Mouse (Mus musculus): ENCODE data around the gene Dars. TPM values are rescaled to one million over a fixed set of nuclear protein-coding genes. Genes with fewer than 3 reads are reported as not detected.
A peak's percentile ranks its signal among the peaks of the same experiment; 100 is the strongest.

Dars gene
- total RNA-seq, 2 experiments from 2014 or later = 159 to 306 TPM

- no peak for ATAC-seq (replicated peaks; ENCODE audit: low FRiP score, low TSS enrichment, poor library complexity, severe bottlenecking)
These were observed 18.4 kb upstream of the Dars start for GRCm38 (mm10) chr1:128435551-128435950.

GRCm38 (mm10) chr1:128424928-128425327 lies 7.8 kb upstream of the Dars start:
- no peak for ATAC-seq (replicated peaks; ENCODE audit: low FRiP score, low TSS enrichment, poor library complexity, severe bottlenecking)

DNA sequence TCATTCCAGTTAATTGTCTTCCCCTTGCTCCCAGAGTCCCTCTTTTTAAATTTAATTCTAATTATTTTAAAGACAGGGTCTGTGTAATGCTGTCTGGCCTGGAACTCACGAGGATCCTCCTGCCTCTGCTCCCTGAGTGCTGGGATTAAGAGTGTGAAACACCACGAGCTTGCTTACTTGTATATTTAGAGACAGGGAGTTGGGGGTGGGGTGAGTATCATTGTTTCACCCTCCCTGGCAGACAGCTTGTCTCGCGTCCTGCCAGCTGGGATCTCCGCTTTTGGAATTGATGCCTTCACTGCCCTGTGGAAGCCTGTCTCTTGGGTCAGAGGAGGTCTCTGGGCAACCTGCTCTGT lies 343 bp upstream of the Dars start:
- ATAC-seq (replicated peaks; ENCODE audit: low FRiP score, low TSS enrichment, poor library complexity, severe bottlenecking) = peak; percentile 11

DNA sequence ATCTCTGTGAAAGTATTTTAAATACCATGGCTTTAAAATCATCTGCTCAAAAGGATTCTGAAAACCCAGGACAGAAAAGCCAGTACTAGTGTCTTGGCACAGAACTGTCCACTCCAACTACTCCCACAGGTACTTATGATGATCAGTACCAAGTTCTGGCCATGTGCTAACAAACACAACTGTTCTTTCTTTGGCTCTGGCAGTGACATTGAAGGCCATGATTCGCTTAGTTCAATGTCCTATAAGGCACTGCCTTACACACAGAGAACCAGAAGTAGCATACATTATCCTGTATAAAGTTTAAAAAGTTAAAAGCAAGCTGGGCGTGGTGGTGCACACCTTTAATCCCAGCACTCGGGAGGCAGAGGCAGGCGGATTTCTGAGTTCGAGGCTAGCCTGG lies 6.0 kb downstream of the Dars start:
- no peak for ATAC-seq (replicated peaks; ENCODE audit: low FRiP score, low TSS enrichment, poor library complexity, severe bottlenecking)

DNA sequence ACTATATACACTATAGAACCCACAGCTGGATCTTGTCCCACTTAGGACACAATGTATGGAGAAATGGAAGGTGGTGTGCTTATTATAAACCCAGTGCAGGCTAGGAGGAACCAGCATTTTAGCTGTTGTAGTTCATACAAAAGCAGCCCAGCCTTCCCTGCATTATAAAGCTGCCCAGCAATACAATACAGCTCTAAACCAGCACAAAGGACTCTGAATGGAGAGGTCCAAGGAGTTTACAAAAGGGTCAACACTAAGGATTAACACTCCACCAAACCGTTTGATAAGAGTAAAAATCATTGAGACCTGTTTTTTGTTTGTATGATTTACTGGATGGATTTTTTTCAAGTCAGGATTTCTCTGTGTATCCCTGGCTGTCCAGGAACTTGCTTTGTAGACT lies 10.3 kb downstream of the Dars start:
- no peak for ATAC-seq (replicated peaks; ENCODE audit: low FRiP score, low TSS enrichment, poor library complexity, severe bottlenecking)

DNA sequence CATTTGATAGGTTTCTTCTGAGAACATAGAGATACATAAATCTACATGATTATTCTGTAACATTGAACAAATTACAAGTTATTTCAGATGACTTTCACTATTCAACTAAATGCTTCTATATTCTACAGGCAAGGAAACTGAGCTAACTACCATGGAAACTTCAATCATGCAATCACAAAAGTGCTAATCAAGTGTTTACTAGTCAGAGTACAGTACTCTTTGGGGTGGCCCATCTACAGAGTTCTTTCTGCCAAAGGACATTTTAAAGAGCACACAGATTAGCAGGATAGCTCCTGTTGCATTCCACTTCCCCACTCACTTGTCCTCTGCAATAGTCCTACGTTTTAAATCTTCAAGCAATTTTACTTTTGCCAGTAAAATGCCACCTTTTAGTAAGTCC lies 11.5 kb downstream of the Dars start:
- no peak for ATAC-seq (replicated peaks; ENCODE audit: low FRiP score, low TSS enrichment, poor library complexity, severe bottlenecking)

DNA sequence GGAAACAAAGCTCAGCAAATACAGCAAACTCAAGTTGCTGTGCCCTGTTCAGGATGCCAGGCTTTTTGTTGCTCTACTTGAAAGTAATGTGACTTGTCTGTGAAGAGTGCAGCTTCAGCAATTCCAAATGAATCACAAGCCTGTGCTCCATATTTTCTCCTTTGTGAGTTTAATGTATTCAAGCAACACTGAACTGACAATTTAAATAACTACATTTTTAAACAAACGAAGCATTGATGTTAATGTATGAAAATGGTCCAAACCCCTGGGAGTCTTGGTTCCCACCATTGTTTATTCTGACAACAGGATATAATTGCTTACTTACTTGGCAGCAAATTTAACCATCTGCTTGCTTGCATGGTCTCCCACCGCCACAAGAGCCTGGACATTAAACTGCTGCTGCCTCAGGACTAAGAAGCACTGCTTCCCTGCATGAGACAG lies 12.1 kb downstream of the Dars start:
- ATAC-seq (replicated peaks; ENCODE audit: low FRiP score, low TSS enrichment, poor library complexity, severe bottlenecking) = no peak

- no peak for ATAC-seq (replicated peaks; ENCODE audit: low FRiP score, low TSS enrichment, poor library complexity, severe bottlenecking)
These were observed 16.2 kb downstream of the Dars start for GRCm38 (mm10) chr1:128400926-128401325.

DNA sequence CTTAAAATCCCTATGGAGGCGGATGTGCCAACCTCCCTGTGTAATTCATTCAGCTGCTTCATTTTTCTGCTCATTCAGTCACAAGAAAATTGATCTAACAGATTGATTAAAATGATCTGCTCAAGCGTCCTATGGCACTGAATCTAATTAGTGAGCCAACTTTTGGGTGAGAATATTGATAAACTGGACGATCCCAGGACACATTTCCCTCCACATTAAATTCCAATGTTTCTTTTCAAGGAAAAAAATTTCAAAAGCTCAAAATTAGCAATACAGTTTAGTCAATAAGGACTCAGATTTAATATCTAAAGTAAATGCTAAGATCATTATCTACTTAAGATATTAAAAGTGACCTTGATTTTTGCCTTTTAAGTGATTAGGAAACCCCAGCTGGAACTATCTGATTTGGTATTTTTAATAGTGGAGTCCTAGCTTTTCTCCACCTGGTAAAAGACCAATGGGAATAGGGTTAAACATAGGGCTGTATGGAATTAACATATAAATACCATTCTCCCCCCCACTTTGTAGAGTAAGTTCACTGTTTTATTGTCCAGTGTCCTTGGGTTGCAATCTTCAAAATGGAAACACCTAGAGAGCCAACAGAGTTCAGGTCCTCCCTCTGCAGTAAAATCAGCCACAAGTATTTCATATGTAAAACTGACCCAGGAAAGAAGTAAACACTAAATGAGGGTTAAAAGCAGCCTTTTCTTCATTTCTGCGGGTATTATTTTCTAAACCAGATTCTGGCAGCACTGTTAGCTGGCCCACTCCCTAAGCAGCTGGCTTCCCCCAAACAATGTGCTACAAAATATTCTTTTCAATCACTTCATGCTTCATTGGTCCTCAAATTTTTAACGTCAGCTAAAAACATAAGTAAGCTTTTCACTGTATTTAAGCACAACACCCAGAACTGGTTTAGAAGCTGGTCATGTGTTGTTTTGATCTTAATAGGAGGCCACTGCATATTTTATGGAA lies 16.9 kb downstream of the Dars start:
- ATAC-seq (replicated peaks; ENCODE audit: low FRiP score, low TSS enrichment, poor library complexity, severe bottlenecking) = no peak

DNA sequence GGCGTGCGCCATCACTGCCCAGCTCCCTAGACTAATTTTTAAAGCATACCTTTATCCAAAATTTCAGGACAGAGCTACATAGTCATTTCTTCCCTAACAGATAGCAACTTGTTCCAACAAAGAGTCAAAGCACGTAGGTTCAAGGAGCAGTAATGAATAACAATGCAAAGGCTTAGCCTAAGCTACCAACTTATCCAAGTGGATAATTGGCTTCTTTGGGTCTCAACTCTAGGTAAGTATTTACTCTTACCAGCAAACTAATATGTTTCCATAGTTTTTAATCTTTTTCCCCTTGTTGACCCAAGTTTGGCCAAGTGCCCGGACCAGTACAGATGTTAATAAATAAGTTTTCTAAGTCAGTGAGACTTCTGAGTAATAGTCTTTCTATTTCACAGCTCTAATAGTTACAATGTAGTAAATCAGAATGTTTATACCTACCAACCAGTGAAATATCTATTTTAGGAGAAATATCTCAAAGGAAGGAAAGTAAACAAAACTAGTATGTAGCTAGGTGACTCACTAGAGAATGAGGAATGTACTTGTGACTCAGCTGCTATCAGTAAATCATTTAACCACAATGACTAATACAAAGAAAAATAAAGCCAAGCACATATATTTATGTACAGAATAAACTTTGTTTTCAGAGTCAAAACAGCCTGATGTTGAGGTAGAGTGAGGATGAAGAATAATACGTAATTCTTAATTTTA lies 18.3 kb downstream of the Dars start:
- peak; percentile 78 for ATAC-seq (replicated peaks; ENCODE audit: low FRiP score, low TSS enrichment, poor library complexity, severe bottlenecking)

DNA sequence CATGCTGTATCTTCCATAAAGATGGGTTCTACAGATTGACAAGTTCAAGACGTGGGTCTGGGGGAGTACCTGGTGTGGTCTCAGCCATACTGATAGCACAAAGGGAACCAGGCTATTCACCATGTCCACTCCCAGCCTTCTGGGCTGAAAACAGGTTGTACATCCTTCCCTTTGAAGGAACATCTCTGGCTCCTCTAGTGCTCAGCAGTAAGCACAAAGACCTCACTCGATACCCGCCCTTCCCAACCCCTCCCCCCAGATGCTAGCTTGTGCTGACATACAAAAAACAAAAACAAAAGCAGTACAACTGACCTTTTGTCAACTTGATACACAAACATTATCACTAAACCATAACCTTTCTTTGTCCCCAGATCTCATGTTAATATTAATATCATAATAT lies 22.5 kb downstream of the Dars start:
- no peak for ATAC-seq (replicated peaks; ENCODE audit: low FRiP score, low TSS enrichment, poor library complexity, severe bottlenecking)

DNA sequence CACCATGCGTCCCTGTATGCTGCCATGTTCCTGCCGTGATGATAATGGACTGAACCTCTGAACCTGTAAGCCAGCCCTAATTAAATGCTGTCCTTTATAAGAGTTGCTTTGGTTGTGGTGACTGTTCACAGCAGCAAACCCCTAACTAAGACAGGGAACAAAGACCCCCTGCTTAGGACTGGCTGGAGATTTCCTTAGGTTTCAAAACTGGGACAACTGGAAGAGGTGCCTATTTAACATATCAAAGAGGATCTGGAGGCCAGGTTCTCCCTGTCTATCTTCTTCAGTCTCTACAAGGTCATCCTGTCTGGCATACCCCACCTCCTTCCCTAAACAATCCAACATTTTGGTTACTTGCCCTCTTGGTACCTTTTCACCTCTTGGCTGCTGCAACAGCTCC lies 24.8 kb downstream of the Dars start:
- ATAC-seq (replicated peaks; ENCODE audit: low FRiP score, low TSS enrichment, poor library complexity, severe bottlenecking) = no peak

DNA sequence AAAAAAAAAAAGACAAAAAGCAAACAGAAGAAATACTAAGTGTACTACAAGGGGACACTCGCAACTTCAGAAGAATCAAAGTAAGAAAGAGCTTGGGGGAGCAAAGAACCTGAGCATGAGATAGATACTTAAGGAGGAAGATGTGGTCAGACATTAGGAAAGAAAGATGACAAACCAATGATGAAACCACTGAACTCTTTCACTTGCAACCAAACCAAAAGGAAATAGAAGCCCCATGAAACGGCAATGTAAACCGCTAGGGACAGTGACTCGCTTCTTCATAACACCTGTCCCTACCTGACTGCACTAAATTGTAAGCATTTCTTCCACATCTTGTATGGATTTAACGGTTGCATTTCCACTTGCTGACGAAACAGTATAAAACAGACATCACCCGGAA lies 30.7 kb downstream of the Dars start:
- no peak for ATAC-seq (replicated peaks; ENCODE audit: low FRiP score, low TSS enrichment, poor library complexity, severe bottlenecking)

- ATAC-seq (replicated peaks; ENCODE audit: low FRiP score, low TSS enrichment, poor library complexity, severe bottlenecking) = no peak
These were observed 40.3 kb downstream of the Dars start for GRCm38 (mm10) chr1:128376841-128377240.

DNA sequence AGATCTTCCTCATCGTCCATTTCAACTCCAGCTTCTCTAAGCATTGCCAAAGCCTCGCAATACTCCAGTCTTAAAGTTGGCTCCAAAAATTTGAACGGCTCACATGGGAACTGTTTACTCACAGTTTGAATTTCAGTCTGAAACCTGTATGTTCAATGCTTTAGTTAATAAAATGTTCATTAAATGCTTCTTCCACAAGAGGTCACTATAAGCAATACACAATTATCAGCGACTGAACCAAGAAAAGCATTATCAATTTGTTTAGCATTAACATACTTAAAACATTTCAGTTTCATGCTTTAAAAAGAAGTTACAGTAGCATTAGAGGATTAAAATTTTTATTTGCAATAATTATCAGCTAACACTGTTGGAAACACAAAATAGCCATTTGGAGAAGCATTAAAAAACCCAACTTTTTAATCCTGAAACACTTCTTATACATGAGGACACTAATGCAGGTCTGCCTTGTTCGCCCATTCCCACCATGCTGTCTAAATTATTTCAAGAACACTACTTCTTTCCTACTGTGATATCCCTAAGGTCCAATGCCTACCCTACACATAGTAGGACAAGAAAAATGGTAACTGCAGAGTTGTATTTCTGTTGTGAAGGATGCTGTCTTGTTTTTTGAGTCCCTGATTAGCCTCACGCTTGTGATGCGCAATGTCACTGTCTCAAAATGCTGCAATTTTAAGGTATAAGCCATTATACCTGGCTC lies 44.9 kb downstream of the Dars start:
- ATAC-seq (replicated peaks; ENCODE audit: low FRiP score, low TSS enrichment, poor library complexity, severe bottlenecking) = no peak

GRCm38 (mm10) chr1:128368732-128369441 lies 48.3 kb downstream of the Dars start:
- peak; percentile 83 for ATAC-seq (replicated peaks; ENCODE audit: low FRiP score, low TSS enrichment, poor library complexity, severe bottlenecking)

DNA sequence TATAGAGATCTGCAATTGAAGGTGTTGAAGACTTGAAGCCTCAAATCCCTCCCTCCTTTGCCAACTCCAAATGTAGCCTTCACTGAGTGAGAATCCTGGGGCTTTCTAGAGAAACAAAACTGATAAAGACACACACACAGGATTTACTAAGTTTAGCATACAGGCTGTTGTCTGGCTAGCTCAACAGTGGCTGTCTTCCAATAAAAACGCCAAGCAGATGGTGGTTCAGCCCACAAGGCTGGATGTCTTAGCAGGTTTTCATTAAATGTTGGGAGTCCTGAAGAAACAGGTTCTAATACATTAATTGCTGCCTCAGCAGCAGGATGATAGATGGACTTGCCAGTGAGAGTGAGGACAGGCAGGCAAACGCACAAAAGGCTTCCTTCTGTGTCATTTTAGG lies 56.6 kb downstream of the Dars start:
- ATAC-seq (replicated peaks; ENCODE audit: low FRiP score, low TSS enrichment, poor library complexity, severe bottlenecking) = no peak; the same call in 1 of the 2 replicates

DNA sequence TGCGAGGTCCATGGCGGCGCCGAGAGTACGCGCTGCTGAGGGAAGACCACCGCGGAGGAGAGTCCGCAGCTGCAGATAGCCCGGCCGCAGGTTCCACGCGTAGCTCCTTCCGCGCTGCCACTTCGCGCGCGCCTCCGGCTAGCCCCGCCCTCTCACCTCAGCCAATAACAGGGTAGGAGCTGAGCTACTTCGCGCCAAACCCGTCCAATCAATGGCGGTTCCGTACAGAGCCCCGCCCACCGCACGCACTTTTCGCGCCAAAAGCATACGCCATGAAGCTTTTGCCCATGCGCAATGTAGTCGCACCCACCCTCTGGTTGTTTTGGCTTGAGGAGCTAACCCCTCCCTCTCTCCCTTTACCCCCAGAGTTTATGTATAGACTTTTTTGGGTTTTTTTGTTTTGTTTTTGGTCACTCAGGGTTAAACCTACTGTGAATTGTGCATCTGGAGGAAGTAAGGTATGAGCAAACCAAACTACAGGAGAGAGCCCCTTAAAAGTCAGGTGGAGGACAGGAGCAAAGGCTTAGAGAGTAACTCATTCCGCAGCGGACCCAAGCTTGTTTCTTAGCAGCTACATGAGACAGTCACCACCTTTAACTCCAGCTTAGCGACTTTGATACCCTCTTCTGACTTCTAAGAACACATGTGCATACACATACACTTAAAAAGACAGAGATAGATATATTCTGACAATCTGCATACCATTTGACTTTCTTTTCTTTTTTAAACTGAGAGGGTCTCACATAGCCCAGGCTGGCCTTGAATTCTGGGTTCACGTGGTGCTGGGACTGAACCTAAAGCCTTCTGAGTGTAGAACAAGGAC lies 57.4 kb downstream of the Dars start, which contains the start of gene Mcm6:
Gene Mcm6 (minus strand): TSS at position 111 of the 823 bp plus-strand sequence.
- ATAC-seq (replicated peaks; ENCODE audit: low FRiP score, low TSS enrichment, poor library complexity, severe bottlenecking) = peak; percentile 87
